Mouse (Mus musculus): Measurements from ENCODE around the gene Rapgef1.

Gene Rapgef1

DNA sequence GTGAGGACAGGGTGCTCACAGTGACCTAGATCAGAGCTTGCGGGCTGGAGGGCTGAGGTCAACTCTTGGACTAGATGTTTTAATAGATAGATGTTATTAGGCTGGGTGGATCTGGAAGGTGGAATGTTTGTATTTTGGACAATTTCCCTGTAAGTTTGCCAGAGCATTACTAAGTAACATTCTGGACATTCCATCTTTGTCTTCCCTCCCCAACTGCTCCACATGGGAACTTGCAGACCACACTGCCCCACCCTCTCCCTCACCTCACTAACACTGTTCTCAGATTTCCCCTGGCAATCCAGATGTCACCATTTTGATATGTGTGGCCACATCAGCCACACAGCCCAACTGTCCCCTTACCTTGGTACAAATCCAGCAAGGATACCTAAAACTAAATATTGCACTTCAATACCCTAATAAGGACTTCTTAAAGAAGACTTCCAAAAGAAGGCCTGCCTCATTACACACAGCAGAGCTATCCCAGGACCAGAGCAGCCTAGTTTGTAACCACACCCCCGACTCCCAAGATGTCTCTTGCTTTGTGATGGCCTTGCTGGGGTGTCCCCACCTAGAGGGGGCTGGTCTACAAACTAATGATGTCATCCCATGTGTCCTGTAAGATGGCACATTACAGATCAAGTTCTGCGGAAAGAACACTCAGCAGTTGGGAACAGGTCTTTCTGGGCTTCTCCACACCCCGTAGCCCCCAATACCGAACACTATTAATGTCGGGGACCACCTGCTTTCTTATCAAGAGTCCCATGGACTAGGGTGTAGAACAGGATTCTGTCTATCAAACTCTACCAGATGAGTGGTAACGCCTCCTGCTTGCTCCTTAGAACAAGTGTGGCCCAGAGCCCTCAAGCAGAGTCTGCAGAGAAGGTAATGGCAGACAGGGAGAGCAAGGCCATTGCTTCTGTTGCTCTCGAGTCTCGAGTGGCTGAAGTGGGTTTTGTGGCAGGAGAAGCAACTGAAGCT, 83.9 kb downstream of the Rapgef1 start:
- no peak for DNase-seq (ENCODE audit: low read depth, low spot score)

DNA sequence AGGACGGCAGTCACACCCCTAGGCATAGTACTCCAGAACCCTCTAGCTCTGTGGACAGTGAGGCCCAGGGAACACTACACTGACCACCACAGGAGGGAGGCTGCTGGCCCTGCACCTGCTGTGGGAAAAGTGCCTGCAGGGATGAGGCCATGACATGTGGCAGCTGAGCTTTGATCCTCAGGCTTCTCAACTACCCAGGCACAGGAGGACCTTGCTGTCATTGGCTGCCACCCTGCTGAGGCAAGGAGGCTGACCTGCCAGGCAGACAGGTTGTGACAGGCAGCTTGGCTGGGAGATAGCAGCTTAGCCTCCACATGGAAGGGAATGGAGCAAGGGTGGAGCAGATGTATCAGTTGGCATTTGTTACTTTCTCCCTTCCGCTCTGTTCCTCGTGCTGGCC, 86.0 kb downstream of the Rapgef1 start:
- no peak for DNase-seq (ENCODE audit: low read depth, low spot score)

DNA sequence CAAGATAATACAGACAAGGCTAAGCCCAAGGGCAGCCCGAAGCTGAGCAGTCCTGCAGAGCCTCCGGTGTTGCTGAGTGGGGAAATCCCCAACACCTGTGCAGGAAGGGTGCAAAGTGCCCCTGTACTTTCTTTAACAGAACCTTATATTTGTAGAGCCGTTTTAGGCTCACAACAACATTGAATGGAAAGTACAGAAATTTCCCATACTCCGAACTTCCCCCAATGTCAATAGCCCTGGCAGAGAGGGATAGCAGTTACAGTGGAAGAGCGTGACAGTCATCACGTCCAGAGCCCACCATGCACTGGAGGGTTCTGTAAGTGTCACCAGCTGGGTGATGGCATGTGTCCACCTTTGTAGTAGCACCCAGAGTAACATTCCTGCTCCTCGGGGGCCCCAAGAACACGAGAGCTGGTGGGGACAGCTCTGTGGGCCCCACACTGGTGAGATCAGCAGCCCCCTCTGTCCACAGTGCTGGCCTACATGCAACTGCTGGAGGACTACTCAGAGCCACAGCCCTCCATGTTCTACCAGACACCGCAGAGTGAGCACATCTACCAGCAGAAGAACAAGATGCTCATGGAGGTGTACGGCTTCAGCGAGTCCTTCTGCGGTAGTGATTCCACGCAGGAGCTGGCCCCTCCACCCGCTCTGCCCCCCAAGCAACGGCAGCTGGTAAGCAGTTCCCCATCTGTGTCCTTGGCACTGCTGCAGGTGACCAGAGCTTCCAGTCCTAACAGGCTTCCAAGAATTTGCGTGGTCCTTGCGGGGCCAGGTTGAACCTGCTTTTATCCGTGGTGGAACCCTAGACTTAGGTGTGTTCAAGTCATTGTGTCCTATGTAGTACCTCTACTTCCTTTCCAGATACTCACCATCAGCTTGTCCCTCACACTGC, 87.5 kb downstream of the Rapgef1 start:
- DNase-seq (ENCODE audit: low read depth, low spot score) = no peak

DNA sequence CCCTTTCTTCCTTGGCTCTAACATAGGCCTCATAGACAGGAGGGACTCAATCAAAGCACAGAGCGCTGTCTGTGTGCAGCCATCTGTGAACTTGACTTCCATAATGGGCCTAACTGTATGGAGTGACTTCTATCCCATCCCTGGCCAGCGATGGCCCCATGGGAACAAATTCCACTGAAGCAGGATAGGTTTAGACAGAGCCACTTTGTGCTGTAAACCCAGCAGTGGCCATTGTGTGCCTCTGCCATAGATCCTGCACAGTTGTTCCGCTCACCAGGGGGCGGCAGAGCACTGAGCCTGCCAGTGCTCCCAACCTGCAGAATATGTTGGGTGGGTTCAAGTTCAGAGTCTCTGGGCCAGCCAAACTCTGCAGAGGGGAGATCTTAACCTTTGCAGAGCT, 88.2 kb downstream of the Rapgef1 start:
- DNase-seq (ENCODE audit: low read depth, low spot score) = peak; percentile 77

DNA sequence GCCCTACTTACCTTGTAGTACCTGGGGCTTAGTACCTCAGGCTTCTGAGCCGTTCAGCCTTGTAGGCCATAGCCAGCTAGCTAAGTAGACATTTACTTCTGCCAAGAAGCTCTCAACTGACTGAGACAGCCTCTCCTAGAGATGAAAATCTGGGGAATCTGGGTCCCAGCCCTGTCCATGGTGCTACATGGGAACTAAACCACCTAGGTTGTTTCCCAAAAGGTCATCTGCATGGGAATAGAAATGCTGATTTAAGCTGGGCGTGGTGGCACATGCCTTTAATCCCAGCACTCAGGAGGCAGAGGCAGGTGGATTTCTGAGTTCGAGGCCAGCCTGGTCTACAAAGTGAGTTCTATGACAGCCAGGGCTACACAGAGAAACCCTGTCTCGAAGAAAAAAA, 88.7 kb downstream of the Rapgef1 start:
- peak; percentile 89 for DNase-seq (ENCODE audit: low read depth, low spot score)

DNA sequence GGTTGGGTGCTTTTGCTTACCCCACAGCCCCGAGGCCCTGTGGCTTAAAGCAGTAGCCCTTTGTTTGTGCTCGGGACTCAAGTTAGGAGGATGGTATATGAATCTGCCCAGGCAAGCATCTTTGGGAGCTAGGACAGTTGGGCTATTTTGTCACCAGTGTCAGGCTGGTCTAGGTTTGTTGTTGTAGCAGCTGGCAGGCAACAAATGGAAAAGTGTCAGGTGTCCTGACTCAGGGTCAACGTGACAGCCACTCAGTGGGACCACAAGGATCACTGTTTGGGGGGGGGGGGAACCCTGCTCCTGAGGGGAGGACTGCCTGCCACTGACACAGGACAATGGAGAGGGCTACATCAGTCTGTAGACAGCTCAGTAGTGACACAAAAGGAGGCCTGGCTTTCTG, 91.5 kb downstream of the Rapgef1 start:
- DNase-seq (ENCODE audit: low read depth, low spot score) = no peak

DNA sequence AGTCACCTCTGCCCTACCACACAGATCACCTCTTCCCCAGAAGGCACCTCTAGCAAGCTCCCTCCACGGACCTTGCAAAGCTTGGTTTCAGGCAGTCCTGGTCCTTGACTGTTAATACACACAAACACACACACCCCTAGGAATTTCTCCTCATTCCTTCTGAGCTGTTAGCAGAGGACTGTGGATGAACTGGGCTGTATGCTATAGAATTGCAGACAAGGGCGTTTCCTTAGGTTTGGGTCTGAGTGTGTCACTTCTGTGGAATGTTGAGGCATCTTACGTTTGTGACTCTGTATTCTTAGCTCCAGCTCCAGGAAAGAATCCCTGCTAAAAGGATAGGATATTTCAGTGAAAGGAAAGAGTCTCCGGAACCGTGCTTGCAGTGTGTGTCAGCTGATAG, 92.4 kb downstream of the Rapgef1 start:
- DNase-seq (ENCODE audit: low read depth, low spot score) = peak; percentile 75

DNA sequence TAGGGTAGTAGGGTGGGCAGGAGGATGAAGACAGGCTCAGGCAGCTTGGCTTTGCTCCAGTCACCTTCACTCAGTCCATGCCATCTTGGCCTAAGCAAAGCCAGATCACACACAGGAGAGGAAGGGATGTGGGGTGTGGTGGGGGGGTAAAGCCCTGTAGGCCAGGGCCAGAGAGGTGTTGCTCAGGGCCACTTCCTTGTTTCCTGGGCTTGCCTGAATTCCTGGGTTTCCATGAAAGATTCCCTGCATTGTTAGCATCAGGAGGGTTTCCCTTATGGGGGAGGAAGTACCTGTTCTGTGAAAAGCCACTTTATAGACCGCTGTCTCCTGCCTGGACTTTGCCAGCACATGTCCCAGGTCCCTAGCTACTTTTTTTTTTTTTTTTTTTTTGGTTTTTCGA, 94.0 kb downstream of the Rapgef1 start:
- DNase-seq (ENCODE audit: low read depth, low spot score) = peak; percentile 54

DNA sequence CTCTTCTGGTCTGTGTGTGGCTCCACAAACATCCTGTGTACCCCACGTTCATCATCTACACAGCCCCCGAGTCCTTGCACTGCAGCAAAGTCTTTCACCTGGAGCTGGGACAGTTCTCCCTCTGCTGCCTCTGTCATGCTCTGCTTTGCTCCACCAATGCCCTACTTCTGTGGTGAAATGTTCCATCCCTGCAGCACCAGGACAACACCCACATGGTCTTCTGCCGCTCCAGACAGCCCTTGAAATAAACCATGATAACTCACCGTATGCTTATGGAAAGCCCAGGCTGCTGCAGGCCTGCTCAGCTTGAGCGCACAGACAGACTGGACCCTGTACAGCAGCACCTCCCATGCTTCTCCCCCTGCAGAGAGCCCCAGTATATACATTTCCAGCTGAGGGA, 94.6 kb downstream of the Rapgef1 start:
- DNase-seq (ENCODE audit: low read depth, low spot score) = no peak

DNA sequence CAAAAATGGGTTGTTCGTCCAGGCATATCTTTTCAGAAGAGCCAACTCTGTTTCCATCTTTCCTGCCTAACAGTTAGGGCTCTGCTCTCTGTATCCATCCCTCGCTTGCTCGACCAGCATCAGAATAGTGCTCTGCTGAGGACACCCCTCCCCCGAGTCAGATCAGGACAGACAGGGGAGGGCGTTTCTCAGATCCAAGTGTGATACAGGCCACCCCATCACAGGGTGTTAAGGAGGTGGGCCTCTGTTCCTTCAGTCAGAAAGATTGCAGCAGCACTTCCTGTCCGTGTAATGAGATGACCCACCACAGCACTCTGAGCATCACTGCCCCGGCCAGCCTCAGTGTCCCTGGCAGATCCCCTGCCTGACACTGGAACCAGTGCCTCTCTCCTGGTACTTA, 96.6 kb downstream of the Rapgef1 start:
- DNase-seq (ENCODE audit: low read depth, low spot score) = no peak

DNA sequence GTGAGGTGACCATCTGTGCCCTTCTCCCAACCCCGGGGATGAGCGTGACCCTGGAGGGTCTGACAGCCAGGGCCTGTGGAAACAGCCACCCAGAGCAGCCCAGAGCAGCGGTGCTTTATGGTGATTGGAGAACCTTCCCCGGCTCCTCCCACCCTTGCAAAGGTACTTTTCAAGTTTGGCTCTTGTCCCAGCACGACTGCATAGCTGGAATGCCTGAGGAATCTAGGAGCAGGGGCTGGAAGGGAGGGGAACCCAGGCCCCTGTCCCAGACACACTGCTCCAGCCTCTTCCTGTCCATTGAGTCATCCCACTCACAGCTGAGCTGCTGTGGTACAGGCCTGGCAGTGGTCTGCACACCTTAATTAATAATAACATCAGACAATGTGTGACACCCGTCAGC, 97.2 kb downstream of the Rapgef1 start:
- DNase-seq (ENCODE audit: low read depth, low spot score) = peak; percentile 94

DNA sequence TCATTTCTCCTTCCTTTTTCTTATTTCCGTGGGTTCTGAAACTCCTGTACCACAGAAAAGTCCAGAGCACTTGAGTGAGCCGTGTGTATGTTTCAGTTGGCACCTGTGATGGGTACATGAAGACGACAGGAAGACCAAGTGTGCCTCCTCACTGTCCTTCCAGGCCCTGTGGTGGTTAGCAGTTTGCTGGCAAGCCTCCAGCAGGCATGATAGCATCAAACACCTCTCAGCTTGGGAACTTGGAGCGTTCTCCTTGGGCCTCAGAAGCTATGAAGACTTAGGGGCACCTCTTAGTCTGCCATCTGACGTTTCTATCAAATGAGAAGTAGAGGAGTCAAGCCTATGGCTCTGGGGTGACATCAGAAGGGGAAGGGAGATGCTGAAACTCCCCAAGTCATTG, 99.1 kb downstream of the Rapgef1 start:
- DNase-seq (ENCODE audit: low read depth, low spot score) = no peak

DNA sequence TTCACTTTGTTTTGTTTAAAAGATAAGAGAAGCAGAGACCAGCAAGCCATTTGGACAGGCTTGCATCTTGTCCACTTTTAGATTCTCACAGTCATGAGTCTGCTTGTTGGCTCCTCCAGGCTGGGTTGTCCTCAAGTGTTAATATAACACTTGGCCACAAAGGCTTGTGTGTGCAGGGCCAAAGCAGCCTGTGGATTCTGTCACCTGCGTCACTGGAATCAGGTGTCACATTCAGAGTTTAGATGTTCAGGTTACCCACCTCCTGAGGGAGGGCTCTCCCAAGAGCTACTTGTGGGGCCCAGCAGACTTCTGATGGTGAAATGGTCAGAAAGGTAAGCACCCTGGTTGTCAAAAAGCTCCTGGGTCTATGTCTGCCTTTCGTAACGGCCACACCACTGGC, 103.6 kb downstream of the Rapgef1 start:
- DNase-seq (ENCODE audit: low read depth, low spot score) = no peak

DNA sequence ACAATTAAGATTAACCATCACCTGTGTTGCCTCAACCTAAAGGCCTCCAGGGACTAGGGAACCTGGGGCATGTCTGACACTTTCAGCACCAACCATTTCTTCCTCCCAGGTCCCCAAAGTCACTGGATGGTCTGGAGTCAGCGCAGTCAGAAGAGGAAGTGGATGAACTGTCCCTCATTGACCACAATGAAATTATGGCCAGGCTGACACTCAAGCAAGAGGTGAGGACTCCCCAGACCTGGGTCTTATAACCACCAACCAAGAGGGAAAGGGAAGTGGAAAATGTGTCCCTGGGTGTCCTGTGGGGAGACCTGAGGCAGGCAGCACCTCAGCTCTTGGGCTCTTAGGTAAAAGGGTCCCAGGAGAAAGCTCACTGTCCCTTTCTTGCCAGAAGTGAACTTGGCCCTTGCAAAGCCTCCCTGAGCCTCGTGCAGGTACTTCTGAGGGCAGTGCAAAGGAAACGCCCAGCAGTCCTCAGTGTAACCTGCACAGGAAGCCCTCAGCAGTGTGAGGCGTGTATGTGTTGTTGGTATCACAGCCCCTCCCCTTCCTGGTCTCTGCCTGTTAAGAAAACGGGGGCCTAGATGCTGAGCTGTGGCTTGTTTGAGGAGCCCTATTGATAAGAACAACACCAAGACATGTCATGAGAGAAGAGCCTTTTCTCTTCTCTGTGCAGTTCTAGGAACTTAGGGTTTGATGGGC, 105.3 kb downstream of the Rapgef1 start:
- no peak for DNase-seq (ENCODE audit: low read depth, low spot score)

DNA sequence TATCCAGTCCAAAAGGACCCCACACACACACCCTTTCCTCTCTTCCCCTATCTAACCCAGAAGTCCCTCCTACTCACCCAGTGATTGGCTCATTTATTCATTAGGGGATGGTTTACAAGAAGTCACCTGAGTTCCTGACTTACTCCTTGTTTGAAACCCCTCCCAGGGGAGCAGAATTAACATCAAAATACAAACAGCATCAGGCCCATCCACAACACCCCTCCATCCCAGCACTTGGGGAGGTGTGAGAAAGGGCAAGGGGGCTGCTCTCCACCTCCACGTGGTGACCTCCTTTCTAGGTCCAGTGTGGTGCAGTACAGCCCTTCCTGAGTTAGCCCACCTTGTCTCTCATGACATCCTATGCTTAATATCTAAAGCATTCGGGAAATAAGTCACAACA, 110.0 kb downstream of the Rapgef1 start:
- peak; percentile 76 for DNase-seq (ENCODE audit: low read depth, low spot score)

DNA sequence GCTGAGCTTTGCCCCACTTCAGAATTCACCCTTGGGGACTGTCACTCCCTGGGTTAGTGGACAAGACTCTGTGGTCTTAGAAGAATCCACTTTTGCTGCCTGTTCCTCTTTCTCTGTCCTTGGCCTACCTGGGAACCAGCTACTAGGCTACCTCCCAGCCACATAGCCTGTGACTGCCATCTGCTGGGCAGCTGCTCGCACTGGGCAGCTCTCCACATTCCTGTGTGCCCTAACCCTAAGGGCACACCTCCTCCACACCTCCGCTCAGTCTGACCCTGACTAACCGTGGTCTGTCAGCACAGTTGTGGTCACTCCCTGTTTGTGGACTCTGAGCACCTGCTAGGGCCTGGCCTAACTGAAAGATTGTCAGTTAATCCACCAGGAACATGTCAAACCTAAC, 112.0 kb downstream of the Rapgef1 start:
- peak; percentile 56 for DNase-seq (ENCODE audit: low read depth, low spot score)

DNA sequence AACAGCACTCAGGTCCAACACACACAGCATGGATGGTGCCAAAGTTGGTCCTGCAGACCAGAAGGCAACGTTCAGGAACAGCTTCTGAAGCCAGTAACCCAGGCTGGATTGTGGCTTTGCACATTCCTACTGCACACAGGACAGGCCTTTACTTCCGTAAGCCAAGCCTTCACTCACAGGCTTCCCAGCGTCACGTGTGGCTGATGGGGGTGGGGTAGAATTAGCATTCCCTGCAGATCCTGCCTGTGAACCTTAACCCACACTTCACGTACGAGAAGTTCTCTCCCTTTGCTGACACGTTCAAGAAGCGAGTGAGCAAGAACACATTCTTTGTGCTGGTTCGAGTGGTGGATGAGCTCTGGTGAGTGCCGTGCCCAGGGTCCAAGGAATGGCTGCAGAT, 113.0 kb downstream of the Rapgef1 start:
- DNase-seq (ENCODE audit: low read depth, low spot score) = no peak

DNA sequence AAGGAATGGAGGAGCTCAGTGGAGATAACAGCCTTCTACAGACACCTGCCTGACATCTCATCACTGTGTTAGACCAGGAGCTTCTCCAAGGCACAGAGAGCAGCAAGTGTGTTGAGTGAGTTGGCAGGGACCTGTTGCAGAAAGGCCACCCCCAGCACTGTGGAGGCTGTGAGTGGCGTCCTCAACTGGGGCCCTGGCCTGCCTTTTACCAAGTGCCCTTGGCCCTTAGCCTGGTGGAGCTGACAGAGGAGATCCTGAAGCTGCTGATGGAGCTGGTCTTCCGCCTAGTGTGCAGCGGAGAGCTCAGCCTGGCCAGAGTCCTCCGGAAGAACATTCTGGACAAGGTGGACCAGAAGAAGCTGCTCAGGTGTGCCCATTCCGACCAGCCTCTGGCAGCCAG, 113.8 kb downstream of the Rapgef1 start:
- no peak for DNase-seq (ENCODE audit: low read depth, low spot score)

DNA sequence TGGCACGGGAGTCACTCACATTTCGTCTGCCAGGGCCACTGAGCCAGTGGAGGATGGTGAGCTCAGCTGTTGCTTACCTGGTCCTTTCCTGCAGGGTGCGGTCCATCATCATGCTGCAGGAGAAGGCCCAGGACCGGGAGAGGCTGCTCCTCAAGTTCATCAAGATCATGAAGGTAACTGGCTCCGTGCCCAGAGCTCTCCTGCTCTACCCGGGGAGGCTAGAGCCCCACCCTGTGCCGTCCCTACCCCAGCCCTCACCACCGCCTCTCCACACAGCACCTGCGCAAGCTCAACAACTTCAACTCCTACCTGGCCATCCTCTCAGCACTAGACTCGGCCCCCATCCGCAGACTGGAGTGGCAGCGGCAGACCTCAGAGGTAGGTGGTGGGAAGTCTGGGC, 116.2 kb downstream of the Rapgef1 start:
- no peak for DNase-seq (ENCODE audit: low read depth, low spot score)

DNA sequence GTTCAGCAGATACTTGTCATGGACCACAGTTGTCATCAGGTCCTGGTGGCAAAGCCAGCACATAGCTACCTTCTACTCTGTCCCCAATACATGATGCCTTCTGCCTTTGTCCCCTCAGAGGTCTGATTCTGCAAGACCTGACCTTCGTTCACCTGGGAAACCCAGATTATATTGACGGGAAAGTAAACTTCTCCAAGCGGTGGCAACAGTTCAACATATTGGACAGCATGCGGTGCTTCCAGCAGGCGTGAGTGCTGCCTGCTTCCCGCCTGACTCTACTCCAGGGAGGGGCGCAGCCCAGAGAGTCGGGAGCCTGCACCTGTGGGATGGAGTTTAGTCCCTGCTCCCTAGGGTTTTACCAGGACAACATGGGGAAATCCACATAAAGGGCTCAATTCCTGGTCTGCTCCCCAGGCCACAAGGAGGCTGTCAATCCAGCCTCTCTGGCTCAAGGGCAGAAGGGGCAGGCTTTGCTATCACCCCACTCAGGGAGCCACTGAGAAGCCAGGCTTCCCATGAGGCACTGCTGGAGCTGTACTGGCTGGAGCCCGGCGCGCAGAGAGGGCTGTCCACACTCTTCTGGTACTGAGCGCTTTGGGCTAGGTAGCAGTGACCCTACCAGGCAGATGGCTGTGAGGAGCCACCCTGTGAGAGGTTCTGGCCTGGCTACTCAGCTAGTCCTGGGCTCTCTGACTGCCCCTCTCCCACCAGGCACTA, 117.8 kb downstream of the Rapgef1 start:
- no peak for DNase-seq (ENCODE audit: low read depth, low spot score)

DNA sequence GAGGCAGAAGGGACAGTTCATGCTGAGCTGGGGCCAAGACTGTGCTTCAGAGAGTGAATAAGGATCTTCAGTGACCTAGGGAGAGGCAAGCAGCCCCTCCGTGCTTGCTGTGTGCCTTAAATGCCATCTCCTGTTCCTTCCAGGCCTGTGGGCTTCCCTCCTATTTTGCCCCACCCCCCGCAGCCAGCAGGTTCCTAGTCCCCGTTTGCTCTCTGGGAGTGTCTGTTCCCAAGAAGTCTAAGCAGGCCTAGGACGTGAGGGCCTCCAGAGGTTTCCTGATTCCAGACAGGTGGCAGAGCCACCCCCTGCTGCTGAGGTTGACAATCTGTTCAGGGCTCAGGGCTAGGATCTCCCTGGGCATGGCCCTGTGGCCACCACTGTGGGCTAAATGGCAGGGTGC, 119.3 kb downstream of the Rapgef1 start:
- DNase-seq (ENCODE audit: low read depth, low spot score) = peak; percentile 31

All from ZHBTc4 (cell line).